Mouse (Mus musculus) small intestine, adult 2 months (tissue): ENCODE data around the gene Trim12c.

Experiments
- CTCF ChIP-seq: fragments of 200-500 bp; IDR thresholded peaks from 2 replicates; pipeline ENCODE4 v1.5.1; 2012; ENCODE audit warnings: low read depth, mild to moderate bottlenecking, control low read depth, inconsistent platforms, low read length, moderate library complexity, mixed read lengths; ENCODE audit not compliant: insufficient replicate concordance, insufficient read length; ENCODE audit errors: extremely low read depth
- POLR2A ChIP-seq: fragments of 200-500 bp; IDR thresholded peaks from 2 replicates; pipeline ENCODE4 v1.6.1; 2012; ENCODE audit warnings: low read depth, mild to moderate bottlenecking, control low read depth, inconsistent platforms, low read length, moderate library complexity

DNA sequence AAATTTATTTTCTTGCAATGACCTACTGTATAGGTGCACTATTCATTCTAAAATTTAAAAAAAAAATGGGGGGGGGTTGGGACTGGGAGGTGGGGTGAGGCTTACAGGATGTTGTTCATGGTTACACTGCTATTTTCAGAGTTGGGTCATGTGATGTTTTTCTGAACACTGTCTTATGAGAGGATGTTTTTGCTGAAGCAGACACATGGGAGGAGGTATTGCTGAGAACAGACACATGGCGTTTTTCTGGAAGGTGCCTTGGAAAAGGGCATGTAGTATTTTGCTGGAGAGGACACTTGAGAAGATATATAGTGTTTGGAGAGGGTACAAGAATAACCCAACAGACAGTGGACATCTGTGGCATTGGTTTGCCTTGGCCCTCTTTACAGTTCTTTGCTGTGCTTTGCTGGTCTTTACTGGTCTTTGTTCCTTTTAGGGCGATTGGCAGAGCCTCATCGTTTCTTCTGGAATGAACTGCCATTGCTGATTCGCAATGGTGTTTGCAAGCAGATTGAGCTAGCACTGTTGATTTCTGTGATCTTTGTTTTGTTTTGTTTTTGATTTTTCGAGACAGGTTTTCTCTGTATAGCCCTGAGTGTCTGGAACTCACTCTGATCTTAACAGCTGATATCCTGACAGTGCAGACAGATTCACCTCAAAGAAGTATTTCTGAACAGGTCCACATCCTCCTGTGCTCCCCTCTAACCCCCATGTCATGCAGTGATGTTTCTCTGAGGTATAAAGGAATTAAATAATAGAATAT is 61.3 kb downstream of the Trim12c start:
- TF ChIP-seq CTCF, result no peak
- TF ChIP-seq POLR2A, result no peak
